7 mouse cellular contexts compared by ENCODE assay signal in genomic region chr2:156179046-156179795, GRCm38 (mm10). TPM values are rescaled to one million over a fixed set of nuclear protein-coding genes. Genes with fewer than 3 reads are reported as not detected.
DNase-seq lines count a peak whose midpoint lies in the region; ATAC-seq lines count a peak whose summit lies in the region.

No protein-coding gene starts in this region.

- H3K4me3 ChIP-seq in midbrain, embryonic 10.5 days, result peak overlapping the region; percentile 100

- peaks cover 48% of the 10 kb centered on the region for H3K36me3 ChIP-seq in midbrain, embryonic 10.5 days

- peaks cover 37% of the 10 kb centered on the region for H3K4me1 ChIP-seq in midbrain, embryonic 10.5 days

- no peaks in the 10 kb centered on the region for H3K9me3 ChIP-seq in midbrain, embryonic 10.5 days (replicated peaks)

- ATAC-seq in activated CD4-positive, CD25-positive, alpha-beta regulatory T cell, adult 4 months, result peak; percentile 56
- ATAC-seq in common myeloid progenitor, adult 5-6 weeks (replicated peaks; ENCODE audit: low read depth, poor library complexity, severe bottlenecking), result peak; percentile 61

- H3K27ac ChIP-seq in midbrain, embryonic 10.5 days (replicated peaks), result peak overlapping the region; percentile 100

- H3K27me3 ChIP-seq in midbrain, embryonic 10.5 days (ENCODE audit: low read depth, poor library complexity, severe bottlenecking), result no peaks in the 10 kb centered on the region

- intact Hi-C loops in left cerebral cortex, postnatal 36 days (cut with DNase I), result loop anchor here (5.0 kb wide), 2 partner anchors 78 to 98 kb away; no protein-coding TSS in a partner anchor

- 1% methylated on average over 47 of the region's 47 CpGs for WGBS in midbrain, embryonic 10.5 days

- peak; percentile 43 to 71 for DNase-seq in gastrocnemius, adult 8-10 months (ENCODE audit: low spot score in 2 of 2)
- peak; percentile 94 for DNase-seq in induced T-regulatory cell, adult 2 months (ENCODE audit: low read depth)
- peak; percentile 76 to 80 for DNase-seq in left cerebral cortex, postnatal 36 days (ENCODE audit: low spot score in 2 of 2)
- peak; percentile 81 for DNase-seq in midbrain, embryonic 10.5 days (ENCODE audit: low spot score)
- peak; percentile 62 to 64 for DNase-seq in right cerebral cortex, postnatal 36 days (ENCODE audit: low spot score in 2 of 2)

RNA-seq across cellular contexts. Expression of gene Rbm39, which starts 0.8 kb away (rescaled TPM):
- polyA plus RNA-seq in activated CD4-positive, CD25-positive, alpha-beta regulatory T cell, adult 4 months (2017; shearing (Covaris generic)), result 100 to 1,000 TPM; 578 to 629 TPM
- 689 and 779 TPM in 2 replicates for total RNA-seq in common myeloid progenitor, adult 5-6 weeks (2017)
- total RNA-seq in gastrocnemius, adult 8-10 months (2022), result 100 to 1,000 TPM in 1 of 4 experiments, 10 to 100 TPM in 3; 71.4 to 105 (median 89.2) TPM
- total RNA-seq in left cerebral cortex, postnatal 36 days (2021), result 100 to 1,000 TPM; 223 to 344 TPM
- polyA plus RNA-seq in midbrain, embryonic 10.5 days (2016; fragmentation: Nextera tagmentation; extraction: Ambion mirVana), result 584 and 587 TPM in 2 replicates

RNA-seq across cellular contexts. Expression of gene Phf20, which starts 17.0 kb away (rescaled TPM):
- 10 to 100 TPM; 56.4 to 77.6 TPM for polyA plus RNA-seq in activated CD4-positive, CD25-positive, alpha-beta regulatory T cell, adult 4 months (2017; shearing (Covaris generic))
- total RNA-seq in common myeloid progenitor, adult 5-6 weeks (2017), result 75.0 and 79.0 TPM in 2 replicates
- total RNA-seq in gastrocnemius, adult 8-10 months (2022), result 10 to 100 TPM; 21.6 to 38.5 (median 29.1) TPM
- total RNA-seq in left cerebral cortex, postnatal 36 days (2021), result 10 to 100 TPM; 68.9 to 77.7 TPM
- 75.5 and 82.8 TPM in 2 replicates for polyA plus RNA-seq in midbrain, embryonic 10.5 days (2016; fragmentation: Nextera tagmentation; extraction: Ambion mirVana)

RNA-seq across cellular contexts. Expression of gene Nfs1, which starts 35.2 kb away (rescaled TPM):
- polyA plus RNA-seq in activated CD4-positive, CD25-positive, alpha-beta regulatory T cell, adult 4 months (2017; shearing (Covaris generic)), result 10 to 100 TPM; 40.6 to 45.9 TPM
- total RNA-seq in common myeloid progenitor, adult 5-6 weeks (2017), result 43.2 and 47.0 TPM in 2 replicates
- total RNA-seq in gastrocnemius, adult 8-10 months (2022), result 10 to 100 TPM; 85.7 to 90.2 (median 88.3) TPM
- total RNA-seq in left cerebral cortex, postnatal 36 days (2021), result 10 to 100 TPM; 39.2 to 40.4 TPM
- 46.0 and 46.7 TPM in 2 replicates for polyA plus RNA-seq in midbrain, embryonic 10.5 days (2016; fragmentation: Nextera tagmentation; extraction: Ambion mirVana)

RNA-seq across cellular contexts. Expression of gene Romo1, which starts 35.4 kb away (rescaled TPM):
- polyA plus RNA-seq in activated CD4-positive, CD25-positive, alpha-beta regulatory T cell, adult 4 months (2017; shearing (Covaris generic)), result 100 to 1,000 TPM; 150 to 165 TPM
- total RNA-seq in common myeloid progenitor, adult 5-6 weeks (2017), result 15.8 and 28.5 TPM in 2 replicates
- 100 to 1,000 TPM; 192 to 289 (median 265) TPM for total RNA-seq in gastrocnemius, adult 8-10 months (2022)
- total RNA-seq in left cerebral cortex, postnatal 36 days (2021), result 100 to 1,000 TPM; 143 to 169 TPM
- 426 and 441 TPM in 2 replicates for polyA plus RNA-seq in midbrain, embryonic 10.5 days (2016; fragmentation: Nextera tagmentation; extraction: Ambion mirVana)

RNA-seq across cellular contexts. Expression of gene Gm28036, which starts 52.3 kb away (rescaled TPM):
- polyA plus RNA-seq in activated CD4-positive, CD25-positive, alpha-beta regulatory T cell, adult 4 months (2017; shearing (Covaris generic)), result 1 to 10 TPM; 6.0 to 8.8 TPM
- 32.1 and 33.0 TPM in 2 replicates for total RNA-seq in common myeloid progenitor, adult 5-6 weeks (2017)
- 1 to 10 TPM; 3.5 to 5.2 (median 3.9) TPM for total RNA-seq in gastrocnemius, adult 8-10 months (2022)
- 10 to 100 TPM; 19.2 to 22.8 TPM for total RNA-seq in left cerebral cortex, postnatal 36 days (2021)
- 19.1 and 27.3 TPM in 2 replicates for polyA plus RNA-seq in midbrain, embryonic 10.5 days (2016; fragmentation: Nextera tagmentation; extraction: Ambion mirVana)

Comparison
In these comparisons a context has a peak if more than half of its experiments do, and no peak if none do; other contexts are left out.
1. Peak in every context shown above with its lines: DNase-seq, ATAC-seq, H3K4me3 ChIP-seq and H3K27ac ChIP-seq.